Mouse (Mus musculus) hematopoietic stem cell, adult 5-6 weeks (primary cell): ENCODE data around the gene Aldh9a1. TPM values are rescaled to one million over a fixed set of nuclear protein-coding genes. Genes with fewer than 3 reads are reported as not detected.

Experiments used
- ATAC-seq, 2 experiments: fragments of 125-278 bp in 1 of 2; replicated peaks in 1 of 2; 2 replicates each; pipeline ENCODE4 v1.8.0; 2016 to 2017; ENCODE audit warnings: inconsistent platforms in 2 of 2, mild to moderate bottlenecking in 2 of 2, moderate number of reproducible peaks in 2 of 2, low read depth in 1 of 2, moderate TSS enrichment in 1 of 2; ENCODE audit not compliant: low FRiP score in 2 of 2, poor library complexity in 2 of 2, severe bottlenecking in 2 of 2, insufficient read depth in 1 of 2, low TSS enrichment in 1 of 2
- total RNA-seq: library from RNA; stranded (forward); fragments of 172-1452, 232-1000 nt; gene quantifications from 2 replicates; pipeline ENCODE4 v1.2.3, GENCODE M21; 2017

The Aldh9a1 gene
- 29.0 and 37.4 TPM in 2 replicates for total RNA-seq

- ATAC-seq, result peak; percentile 96 to 98
These were observed at the start of gene Aldh9a1 for GRCm38 (mm10) chr1:167349815-167350596. Gene Aldh9a1, plus strand, starts transcription at chr1:167349991.

GRCm38 (mm10) chr1:167300122-167300521, 49.7 kb upstream of the Aldh9a1 start:
- ATAC-seq, result no peak

DNA sequence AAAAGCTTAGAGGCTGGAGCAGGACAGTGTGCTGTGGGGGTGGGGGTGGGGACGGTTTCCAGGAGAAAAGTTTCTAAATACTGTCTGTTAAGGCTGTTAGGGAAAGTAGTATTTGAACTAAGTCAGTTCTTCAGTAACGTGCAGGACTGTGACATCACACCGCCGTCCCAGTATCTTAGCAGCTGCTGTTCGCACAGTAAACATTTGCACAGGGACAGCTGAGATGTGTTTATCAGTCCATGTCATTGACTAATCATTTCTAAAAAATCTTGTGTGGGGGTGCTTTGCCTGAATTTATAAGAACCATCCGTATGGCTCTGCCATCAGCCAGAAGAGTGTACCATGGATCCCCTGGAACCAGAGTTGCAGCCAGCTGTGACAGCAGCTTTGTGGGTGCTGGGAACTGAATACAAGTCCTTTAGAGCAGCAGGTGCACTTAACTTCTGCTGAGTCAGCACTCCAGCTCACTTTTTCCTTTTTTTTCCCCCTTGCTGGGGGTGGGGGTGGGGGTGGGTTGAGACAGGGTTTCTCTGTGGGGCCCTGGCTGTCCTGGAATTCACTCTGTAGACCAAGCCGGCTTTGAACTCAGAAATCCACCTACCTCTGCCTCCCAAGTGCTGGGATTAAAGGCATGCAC, 44.2 kb upstream of the Aldh9a1 start:
- ATAC-seq, result no peak

DNA sequence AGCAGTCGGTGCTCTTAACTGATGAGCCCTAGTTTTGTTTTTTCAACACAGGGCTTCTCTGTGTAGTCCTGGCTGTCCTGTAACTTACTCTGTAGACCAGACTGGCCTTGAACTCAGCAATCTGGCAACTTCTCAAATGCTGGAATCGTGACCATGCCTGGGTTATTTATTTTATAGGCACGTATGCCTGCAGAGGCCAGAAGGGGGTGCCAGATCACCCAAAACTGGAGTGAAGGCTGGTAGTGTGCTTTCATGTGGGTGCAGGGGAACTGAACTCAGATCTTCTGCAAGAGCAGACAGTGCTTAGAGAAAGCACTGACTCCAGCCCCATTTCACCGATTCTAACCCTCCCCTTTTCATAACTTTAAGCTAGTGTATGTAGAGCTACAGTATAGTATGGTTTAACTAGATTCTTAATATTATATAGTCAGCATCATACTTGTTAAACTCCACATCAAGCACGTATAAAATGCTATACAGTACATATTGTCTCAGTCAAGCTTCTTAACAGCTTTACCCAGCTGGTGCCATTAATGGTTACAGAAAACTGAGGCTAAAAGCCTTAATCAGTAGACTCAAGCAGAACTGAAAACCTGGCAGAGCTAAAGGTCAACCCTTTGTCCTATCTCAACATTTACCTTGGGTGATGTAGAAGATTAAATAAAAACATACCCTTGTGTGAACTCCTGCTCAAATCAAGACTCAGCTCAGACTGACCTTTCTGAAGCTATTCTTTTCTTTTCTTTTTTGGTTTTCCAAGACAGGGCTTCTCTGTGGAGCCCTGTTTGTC, 43.1 kb upstream of the Aldh9a1 start:
- ATAC-seq, result peak; percentile 50 to 57; a peak in 2 of 4 replicates

DNA sequence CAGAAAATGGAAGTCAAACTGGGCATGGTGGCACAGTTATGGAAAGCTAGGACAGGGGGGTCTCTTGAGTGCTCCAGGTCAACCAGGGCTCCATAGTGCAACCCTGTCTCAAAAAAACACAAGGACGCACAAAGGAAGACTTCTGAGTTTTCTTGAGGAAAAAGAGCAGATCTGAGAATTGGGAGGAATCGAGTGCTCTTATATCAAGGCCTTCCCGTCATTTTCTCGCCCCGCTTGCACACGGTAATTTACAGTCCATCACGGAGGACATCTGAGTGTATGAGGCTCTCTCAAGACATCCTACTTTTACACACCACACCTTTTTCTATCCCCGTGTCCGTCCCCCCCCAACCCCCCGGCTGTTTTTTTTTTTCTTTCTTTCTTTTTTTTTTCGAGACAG, 42.1 kb upstream of the Aldh9a1 start:
- no peak for ATAC-seq

DNA sequence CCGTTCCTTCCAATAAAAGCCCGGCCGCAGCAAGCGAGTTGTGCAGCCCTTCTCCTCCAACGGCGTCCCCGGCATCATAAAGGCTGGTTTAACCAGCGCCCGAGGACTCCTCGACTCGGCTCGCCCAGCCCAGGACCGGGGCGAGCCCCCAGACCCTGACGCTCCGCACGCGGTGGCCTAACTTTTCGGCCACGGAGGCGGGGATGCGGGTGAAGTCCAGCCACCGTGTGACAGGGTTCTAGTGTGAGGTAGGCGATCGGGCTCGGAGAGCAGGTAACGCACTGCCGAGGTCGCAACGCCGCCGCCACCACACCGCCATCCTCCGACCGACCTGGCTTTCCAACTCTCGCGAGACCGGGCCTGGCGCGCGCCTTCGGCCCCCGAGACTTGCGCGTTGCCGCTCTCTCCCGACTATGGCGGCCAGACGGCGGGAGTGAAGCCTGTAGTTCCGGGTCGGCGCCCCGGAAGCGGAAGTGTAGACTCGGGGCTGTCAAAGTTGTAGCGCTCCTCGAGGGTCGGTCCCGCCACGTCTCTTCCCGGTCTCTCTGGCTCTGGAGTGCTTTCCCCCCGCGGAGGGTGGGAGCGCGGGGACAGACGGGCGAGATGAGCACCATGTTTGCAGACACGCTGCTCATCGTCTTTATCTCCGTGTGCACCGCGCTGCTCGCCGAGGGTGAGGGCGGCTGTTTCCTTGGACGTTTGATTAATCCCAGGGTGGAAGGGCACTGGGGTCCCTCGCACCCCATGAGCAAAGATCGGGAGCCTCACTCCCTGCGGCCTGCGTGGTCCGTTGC, 41.3 kb upstream of the Aldh9a1 start, which contains the start of gene Tmco1:
TSS of gene Tmco1 (plus strand) at position 118 of the 794 bp plus-strand sequence.
- ATAC-seq, result peak; percentile 95 to 99

GRCm38 (mm10) chr1:167312367-167312766, 37.4 kb upstream of the Aldh9a1 start:
- ATAC-seq, result no peak

- no peak for ATAC-seq
These were observed 36.6 kb upstream of the Aldh9a1 start for GRCm38 (mm10) chr1:167313220-167313619.

- ATAC-seq, result no peak
These were observed 28.1 kb upstream of the Aldh9a1 start for GRCm38 (mm10) chr1:167321691-167322090.

GRCm38 (mm10) chr1:167328776-167329175, 21.0 kb upstream of the Aldh9a1 start:
- no peak for ATAC-seq

GRCm38 (mm10) chr1:167331106-167331505, 18.7 kb upstream of the Aldh9a1 start:
- ATAC-seq, result 0 out of 4 replicates have a peak, but pooled peaks of 1 of the 2 experiments have one; percentile 39

- 0 out of 4 replicates have a peak, but pooled peaks of 1 of the 2 experiments have one; percentile 14 for ATAC-seq
These were observed 13.4 kb upstream of the Aldh9a1 start for GRCm38 (mm10) chr1:167336398-167336797.

GRCm38 (mm10) chr1:167337463-167338095, 12.2 kb upstream of the Aldh9a1 start:
- peak; percentile 72 to 73 for ATAC-seq

- ATAC-seq, result peak; percentile 37 to 48; a peak in 2 of 4 replicates
These were observed 10.5 kb upstream of the Aldh9a1 start for GRCm38 (mm10) chr1:167339177-167339781.

DNA sequence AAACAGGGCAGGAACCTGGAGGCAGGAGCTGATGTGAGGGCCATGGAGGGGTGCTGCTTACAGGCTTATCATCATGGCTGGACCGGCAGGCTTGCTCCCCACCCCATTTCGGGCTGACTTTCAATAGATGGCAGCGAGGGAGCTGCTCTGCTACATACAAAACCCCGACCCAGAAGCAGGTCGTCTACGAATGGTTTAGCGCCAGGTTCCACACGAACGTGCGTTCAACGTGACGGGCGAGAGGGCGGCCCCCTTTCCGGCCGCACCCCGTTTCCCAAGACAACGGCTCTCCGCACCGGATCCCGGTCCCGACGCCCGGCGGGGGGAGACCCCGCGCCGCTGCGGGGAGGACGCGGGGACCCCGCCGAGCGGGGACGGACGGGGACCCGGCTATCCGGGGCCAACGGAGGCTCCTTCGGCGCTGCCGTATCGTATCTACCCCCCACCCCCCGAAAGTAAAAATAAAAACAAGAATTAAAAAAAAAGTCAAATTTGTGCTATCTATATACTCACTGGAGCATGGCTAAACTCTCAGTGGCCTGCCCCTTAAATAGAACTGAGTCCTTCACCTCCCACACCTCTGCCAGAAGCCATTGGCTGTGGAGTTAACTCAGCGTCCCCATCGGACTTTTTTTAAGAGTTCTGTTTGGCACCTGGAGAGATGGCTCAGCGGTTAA, 9.5 kb upstream of the Aldh9a1 start:
- no peak; a peak in 1 of 4 replicates for ATAC-seq
